Mouse (Mus musculus) ES-E14 (cell line): Measurements from ENCODE around the gene Poc1a.

Experiments used
- CHD2 ChIP-seq: IDR thresholded peaks from 2 replicates; pipeline ENCODE4 v1.6.1; 2014; ENCODE audit warnings: mild to moderate bottlenecking, low read depth, low read length, inconsistent platforms
- MAFK ChIP-seq: IDR thresholded peaks from 2 replicates; pipeline ENCODE4 v1.6.1; 2014; ENCODE audit warnings: mild to moderate bottlenecking, low read depth, low read length, inconsistent platforms; ENCODE audit not compliant: insufficient read depth
- ZC3H11A ChIP-seq: IDR thresholded peaks from 2 replicates; pipeline ENCODE4 v1.6.1; 2012; ENCODE audit warnings: low read depth, mild to moderate bottlenecking, inconsistent platforms, low read length, borderline replicate concordance

DNA sequence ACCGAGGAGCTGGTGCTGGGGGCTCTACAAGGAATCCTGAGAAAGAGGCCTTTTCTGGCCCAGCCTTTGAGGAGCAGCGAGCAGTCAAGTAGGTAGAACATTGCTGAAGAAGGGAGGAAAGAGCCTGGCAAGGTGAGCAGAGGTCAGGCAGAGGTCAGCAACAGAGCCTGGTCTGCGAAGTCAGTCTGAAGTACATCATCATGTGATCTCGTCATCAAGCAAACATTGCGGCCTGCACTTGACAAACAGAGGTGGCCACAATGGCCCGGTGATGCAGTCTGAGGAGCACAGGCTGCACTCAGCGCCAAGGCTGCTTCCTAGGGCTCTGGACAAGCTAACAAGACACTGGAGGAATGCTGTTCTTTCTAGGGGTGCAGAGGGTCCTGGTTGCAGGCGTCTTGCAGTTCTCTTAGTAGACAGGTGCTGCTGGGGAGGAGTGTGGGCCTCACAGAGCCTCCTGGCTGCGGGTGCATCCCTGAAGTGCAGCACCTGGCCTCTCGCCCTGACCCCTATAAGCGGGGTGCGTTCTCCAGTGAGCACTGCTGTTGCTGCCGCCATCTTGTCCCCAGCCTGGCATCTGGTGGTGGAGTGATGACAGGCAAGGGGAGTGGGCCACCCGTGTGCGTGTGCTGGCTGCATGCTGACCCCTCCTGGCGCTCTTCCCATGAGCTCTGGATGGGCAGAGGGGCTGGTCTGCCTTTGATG, 21.7 kb downstream of the Poc1a start:
- no peak for TF ChIP-seq MAFK
- TF ChIP-seq ZC3H11A = no peak
- no peak for TF ChIP-seq CHD2
